Mouse (Mus musculus) forebrain, embryonic 11.5 days (tissue): ENCODE measurements at regions not wholly inside any gene's neighbourhood (a gene's known extent, or its start where the extent isn't known, plus 50 kb on each side); places are given as distances from the start of the nearest gene placed in this dataset.

Experiments used
- ATAC-seq: fragments of 200-750 bp; cut with Nextera tagmentation; replicated peaks from 2 replicates; pipeline ENCODE4 v1.8.0; 2017; ENCODE audit warnings: moderate TSS enrichment; ENCODE audit not compliant: low FRiP score
- DNase-seq: peaks from one replicate; pipeline ENCODE4 v3.0.0-alpha.2; 2017; ENCODE audit warnings: low spot score
- H3K27ac ChIP-seq: fragments of 300-500 bp; sonication (generic); 2 replicates; pipeline ENCODE4 v1.5.1; 2014; ENCODE audit warnings: low read depth, low read length
- H3K27me3 ChIP-seq: fragments of 300-500 bp; sonication (generic); 2 replicates; pipeline ENCODE4 v1.6.1; 2014; ENCODE audit warnings: mild to moderate bottlenecking, low read length, mixed read lengths; ENCODE audit not compliant: control insufficient read depth, insufficient read depth
- H3K36me3 ChIP-seq: fragments of 300-500 bp; sonication (generic); 2 replicates; pipeline ENCODE4 v1.6.1; 2014; ENCODE audit warnings: mild to moderate bottlenecking, low read length, moderate library complexity, mixed read lengths; ENCODE audit not compliant: control insufficient read depth, insufficient read depth
- H3K4me1 ChIP-seq: fragments of 300-500 bp; sonication (generic); replicated peaks from 2 replicates; pipeline ENCODE4 v1.6.1; 2014; ENCODE audit warnings: low read length, mixed read lengths; ENCODE audit not compliant: control insufficient read depth, insufficient read depth
- H3K4me2 ChIP-seq: fragments of 300-500 bp; sonication (generic); 2 replicates; pipeline ENCODE4 v1.6.1; 2014; ENCODE audit warnings: low read depth, mild to moderate bottlenecking, low read length, moderate library complexity, mixed read lengths; ENCODE audit not compliant: severe bottlenecking
- H3K4me3 ChIP-seq: fragments of 300-500 bp; sonication (generic); 2 replicates; pipeline ENCODE4 v1.5.1; 2014; ENCODE audit warnings: low read depth, low read length
- H3K9ac ChIP-seq: fragments of 300-500 bp; sonication (generic); 2 replicates; pipeline ENCODE4 v1.6.1; 2014; ENCODE audit warnings: low read length
- H3K9me3 ChIP-seq: fragments of 300-500 bp; sonication (generic); 2 replicates; pipeline ENCODE4 v1.6.1; 2016; ENCODE audit warnings: low read length, mixed read lengths; ENCODE audit not compliant: control insufficient read depth
- WGBS: fragments of 180-500 bp; shearing (Covaris S2); extraction: QIAGEN DNeasy Blood & Tissue Kit; methylation state at CpG from one replicate; pipeline ENCODE4 v1.1.7; 2014; 5-methylcytosine and 5-hydroxymethylcytosine counted together

DNA sequence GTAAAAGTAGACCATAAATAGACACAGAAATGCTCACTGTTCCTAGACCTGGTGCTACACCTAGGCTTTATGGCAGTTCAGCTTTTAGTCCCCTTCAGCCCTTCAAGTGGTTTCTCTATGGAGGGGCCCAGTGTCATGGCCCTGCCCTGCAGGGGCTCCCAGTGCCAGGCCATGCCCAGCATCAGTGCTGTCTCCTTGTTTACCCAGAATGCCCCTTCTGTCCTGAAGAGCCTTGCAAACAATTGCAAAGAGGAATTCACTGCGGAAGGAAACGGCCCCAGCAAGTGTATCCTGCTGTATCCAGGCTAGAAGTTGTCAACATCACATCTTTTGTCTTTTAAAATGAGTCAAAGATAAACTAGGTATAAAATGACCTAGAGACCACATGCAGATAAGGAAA is 74.7 kb upstream of the Ifngr1 start:
- WGBS: 76% methylated on average over 2 of the region's 2 CpGs
- DNase-seq: no peak
- H3K9me3 ChIP-seq: no peaks in the 10 kb centered on the region
- no peak overlapping the region for H3K9ac ChIP-seq
- H3K36me3 ChIP-seq: no peaks in the 10 kb centered on the region
- H3K4me2 ChIP-seq: no peak overlapping the region
- no peak for ATAC-seq
- no peaks in the 10 kb centered on the region for H3K27me3 ChIP-seq
- no peaks in the 10 kb centered on the region for H3K4me1 ChIP-seq
- no peak overlapping the region for H3K27ac ChIP-seq
- no peak overlapping the region for H3K4me3 ChIP-seq

DNA sequence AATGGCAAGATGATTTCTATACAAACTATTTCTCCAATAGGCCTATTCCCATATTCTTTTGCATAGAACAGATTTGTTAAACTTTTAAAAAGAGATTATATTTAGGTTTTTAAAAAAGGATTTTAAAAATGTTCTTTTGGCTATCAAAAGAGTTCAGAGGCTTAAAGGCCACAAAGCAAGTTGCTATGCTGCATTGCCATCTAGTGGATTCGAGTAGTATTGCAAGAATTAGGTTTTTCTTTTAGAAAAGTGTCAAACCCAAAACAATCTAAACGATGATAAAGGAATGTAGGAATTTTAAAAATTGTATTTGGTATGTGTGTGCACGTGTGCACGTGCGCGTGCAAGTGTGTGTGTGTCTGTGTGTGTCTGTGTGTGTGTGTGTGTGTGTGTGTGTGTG is 73.0 kb upstream of the Ifngr1 start:
- WGBS: 14% methylated on average over 6 of the region's 6 CpGs
- Histone ChIP-seq H3K27me3 (no peaks in the 10 kb centered on the region), H3K27ac (no peak overlapping the region), H3K9ac (no peak overlapping the region), H3K36me3 (no peaks in the 10 kb centered on the region), H3K9me3 (no peaks in the 10 kb centered on the region), H3K4me3 (no peak overlapping the region), H3K4me1 (no peaks in the 10 kb centered on the region), H3K4me2 (no peak overlapping the region)
- ATAC-seq (no peak), DNase-seq (no peak)

DNA sequence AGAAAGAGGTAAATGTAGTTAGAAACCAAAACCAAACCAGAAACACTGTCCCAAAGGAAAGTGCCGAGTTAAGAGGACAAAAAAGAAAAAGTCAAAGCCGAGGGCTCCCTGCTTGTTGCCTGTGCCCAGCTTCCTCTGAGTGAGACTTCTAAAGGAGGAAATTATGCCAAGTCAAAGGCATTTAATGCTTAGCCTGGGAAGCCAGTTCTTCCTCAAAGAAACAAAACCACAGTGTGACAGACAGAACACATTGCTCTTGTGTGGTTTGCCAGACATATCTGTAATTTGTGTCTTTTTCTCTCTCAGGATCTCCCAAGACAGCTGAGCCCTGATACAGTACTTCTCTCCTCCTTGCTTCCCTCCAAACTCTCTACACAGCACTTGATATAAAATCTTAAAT is 69.6 kb upstream of the Ifngr1 start:
- H3K4me2 ChIP-seq: no peak overlapping the region
- WGBS: 76% methylated on average over 2 of the region's 2 CpGs
- no peak for DNase-seq
- no peak overlapping the region for H3K27ac ChIP-seq
- H3K9me3 ChIP-seq: no peaks in the 10 kb centered on the region
- H3K4me1 ChIP-seq: no peaks in the 10 kb centered on the region
- ATAC-seq: no peak
- no peak overlapping the region for H3K4me3 ChIP-seq
- H3K27me3 ChIP-seq: no peaks in the 10 kb centered on the region
- H3K36me3 ChIP-seq: no peaks in the 10 kb centered on the region
- no peak overlapping the region for H3K9ac ChIP-seq

DNA sequence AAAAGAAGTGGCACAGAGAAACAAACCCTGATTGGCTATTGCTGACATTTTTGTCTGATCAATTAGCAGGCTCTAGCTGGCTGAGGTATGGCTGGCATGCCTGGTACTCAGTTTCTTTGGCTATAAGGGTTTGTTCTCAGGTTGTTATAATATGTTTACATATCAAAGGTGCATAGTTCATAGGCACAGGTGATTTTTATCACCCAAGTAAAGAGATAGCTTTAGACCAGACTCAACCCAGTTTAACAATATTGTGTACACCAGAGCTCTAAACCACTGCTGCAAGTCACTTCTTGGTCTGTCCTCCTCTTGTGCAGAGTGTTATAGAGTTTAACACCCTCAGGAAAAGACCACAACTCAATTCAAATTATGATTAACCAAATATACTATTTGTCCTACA is 65.8 kb upstream of the Ifngr1 start:
- Histone ChIP-seq H3K4me1 (no peaks in the 10 kb centered on the region), H3K9ac (no peak overlapping the region), H3K36me3 (no peaks in the 10 kb centered on the region), H3K27me3 (no peaks in the 10 kb centered on the region), H3K27ac (no peak overlapping the region), H3K4me2 (no peak overlapping the region), H3K9me3 (no peaks in the 10 kb centered on the region), H3K4me3 (no peak overlapping the region)
- ATAC-seq: no peak
- no peak for DNase-seq

DNA sequence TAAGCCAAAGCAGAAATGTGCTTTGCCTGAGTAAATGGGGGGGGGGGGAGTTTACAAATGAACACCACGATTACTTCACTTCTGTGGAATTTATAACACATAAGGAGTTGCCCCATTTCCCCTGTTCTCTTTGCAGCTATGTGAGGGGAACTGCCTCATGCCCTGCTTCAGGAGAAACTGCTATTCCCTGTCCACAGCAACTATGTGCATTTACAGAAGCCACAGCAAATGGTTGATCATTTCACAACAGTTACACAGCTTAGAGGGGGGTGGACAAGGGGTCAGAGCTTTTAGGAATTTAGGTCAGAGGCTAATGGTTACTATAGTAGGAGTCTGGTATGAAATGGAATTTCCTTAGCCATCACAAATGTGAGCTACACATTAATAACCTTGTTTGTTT is 65.4 kb upstream of the Ifngr1 start:
- H3K4me3 ChIP-seq: no peak overlapping the region
- no peak for ATAC-seq
- no peak for DNase-seq
- no peaks in the 10 kb centered on the region for H3K4me1 ChIP-seq
- no peak overlapping the region for H3K9ac ChIP-seq
- no peak overlapping the region for H3K27ac ChIP-seq
- H3K36me3 ChIP-seq: no peaks in the 10 kb centered on the region
- WGBS: 50% methylated on average over 1 of the region's 1 CpGs
- no peaks in the 10 kb centered on the region for H3K9me3 ChIP-seq
- H3K27me3 ChIP-seq: no peaks in the 10 kb centered on the region
- no peak overlapping the region for H3K4me2 ChIP-seq

DNA sequence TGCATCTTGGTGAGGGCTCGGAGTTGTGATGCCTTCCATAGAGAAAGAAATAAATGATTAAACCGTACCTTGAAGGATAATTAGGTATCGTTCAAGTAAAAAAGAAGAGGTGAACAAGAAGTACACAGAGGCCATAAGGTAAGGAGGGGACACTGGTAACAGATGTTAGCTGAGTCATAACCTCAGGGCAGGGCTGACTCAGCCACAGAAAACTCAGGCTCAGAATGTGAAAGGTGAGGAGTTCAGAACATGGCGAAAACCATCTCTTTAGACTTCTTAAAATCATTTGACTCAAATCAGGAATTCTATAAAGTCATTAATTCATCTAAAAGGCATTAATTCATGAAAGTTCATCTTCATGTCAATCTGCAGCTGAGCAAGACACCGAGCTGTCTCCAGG is 62.1 kb upstream of the Ifngr1 start:
- no peak overlapping the region for H3K27ac ChIP-seq
- no peak overlapping the region for H3K4me2 ChIP-seq
- WGBS: 92% methylated on average over 5 of the region's 5 CpGs
- no peaks in the 10 kb centered on the region for H3K36me3 ChIP-seq
- no peaks in the 10 kb centered on the region for H3K27me3 ChIP-seq
- no peak for ATAC-seq
- H3K9ac ChIP-seq: no peak overlapping the region
- H3K9me3 ChIP-seq: no peaks in the 10 kb centered on the region
- DNase-seq: no peak
- H3K4me3 ChIP-seq: no peak overlapping the region
- H3K4me1 ChIP-seq: no peaks in the 10 kb centered on the region

DNA sequence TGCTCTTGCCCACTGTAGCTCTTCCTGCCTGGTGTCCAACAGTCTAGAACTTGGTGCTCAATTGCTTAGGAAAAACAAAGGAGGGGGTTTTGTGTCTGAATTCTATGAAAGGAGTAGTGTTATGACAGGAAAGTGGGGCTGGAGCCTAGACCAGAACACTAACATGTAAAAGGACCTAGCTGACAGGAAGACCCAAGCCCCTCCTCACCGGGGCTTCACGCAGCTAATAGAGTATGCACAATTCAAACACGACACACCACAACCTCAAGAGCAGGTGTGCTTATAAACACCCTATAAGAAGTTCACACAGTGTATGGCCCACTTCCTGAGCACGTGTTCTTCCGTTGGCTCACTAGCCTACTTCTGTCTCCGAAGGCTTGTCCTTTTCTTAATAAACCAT is 61.7 kb upstream of the Ifngr1 start:
- Histone ChIP-seq H3K27ac (no peak overlapping the region), H3K4me2 (no peak overlapping the region), H3K36me3 (no peaks in the 10 kb centered on the region), H3K27me3 (no peaks in the 10 kb centered on the region), H3K9ac (no peak overlapping the region), H3K4me3 (no peak overlapping the region), H3K9me3 (no peaks in the 10 kb centered on the region), H3K4me1 (no peaks in the 10 kb centered on the region)
- DNase-seq: no peak
- WGBS: 91% methylated on average over 6 of the region's 6 CpGs
- no peak for ATAC-seq

DNA sequence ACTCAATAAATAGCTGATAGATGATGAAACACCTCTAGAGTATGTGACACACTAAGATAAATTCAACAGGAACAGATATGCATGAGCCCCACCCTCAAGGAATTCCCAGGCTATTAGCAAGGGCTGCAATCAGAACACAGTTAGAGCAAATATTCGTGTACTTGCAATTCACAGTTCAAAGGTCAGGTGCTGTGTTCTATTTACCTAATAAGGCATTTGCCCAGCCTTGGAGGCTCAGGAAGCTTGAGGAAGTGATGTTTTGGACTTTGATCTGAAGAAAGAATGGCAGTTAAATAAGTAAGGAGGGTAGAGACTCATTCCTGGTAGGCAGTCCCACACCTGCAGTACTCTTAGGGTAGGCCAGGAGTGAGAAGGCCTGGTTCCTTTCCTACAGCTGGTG is 60.3 kb upstream of the Ifngr1 start:
- H3K4me3 ChIP-seq: no peak overlapping the region
- H3K27ac ChIP-seq: no peak overlapping the region
- WGBS: 55% methylated on average over 1 of the region's 1 CpGs
- no peak overlapping the region for H3K4me2 ChIP-seq
- no peak for ATAC-seq
- H3K27me3 ChIP-seq: no peaks in the 10 kb centered on the region
- H3K9me3 ChIP-seq: no peaks in the 10 kb centered on the region
- H3K36me3 ChIP-seq: no peaks in the 10 kb centered on the region
- no peaks in the 10 kb centered on the region for H3K4me1 ChIP-seq
- no peak for DNase-seq
- H3K9ac ChIP-seq: no peak overlapping the region

DNA sequence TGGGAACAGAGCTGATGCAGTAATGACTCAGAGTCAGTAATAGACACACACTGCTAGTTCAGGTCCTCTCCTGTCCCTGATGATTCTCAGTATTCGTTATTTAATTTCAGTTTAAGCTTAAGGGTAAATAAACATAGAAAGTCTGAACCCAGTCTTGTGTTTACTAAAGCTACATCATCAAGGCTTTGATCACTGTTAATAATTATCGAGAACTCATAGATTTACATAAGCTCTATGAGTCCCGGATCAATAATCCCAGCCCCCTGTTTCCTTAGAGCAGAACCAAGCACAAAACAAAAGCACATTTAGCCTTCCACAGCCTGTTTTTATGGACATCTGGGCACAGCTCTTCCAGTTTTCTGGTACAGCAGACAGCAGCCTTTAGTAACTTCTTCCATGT is 59.0 kb upstream of the Ifngr1 start:
- WGBS: 83% methylated on average over 3 of the region's 3 CpGs
- no peaks in the 10 kb centered on the region for H3K4me1 ChIP-seq
- no peaks in the 10 kb centered on the region for H3K9me3 ChIP-seq
- H3K27me3 ChIP-seq: no peaks in the 10 kb centered on the region
- H3K36me3 ChIP-seq: no peaks in the 10 kb centered on the region
- no peak overlapping the region for H3K4me2 ChIP-seq
- DNase-seq: no peak
- ATAC-seq: no peak
- no peak overlapping the region for H3K9ac ChIP-seq
- no peak overlapping the region for H3K4me3 ChIP-seq
- H3K27ac ChIP-seq: no peak overlapping the region
